Mouse (Mus musculus) hindbrain, embryonic 16.5 days (tissue): ENCODE measurements at regions not wholly inside any gene's neighbourhood (a gene's known extent, or its start where the extent isn't known, plus 50 kb on each side); places are given as distances from the start of the nearest gene placed in this dataset.

Experiments used
- ATAC-seq: fragments of 200-750 bp; cut with Nextera tagmentation; 2 replicates; pipeline ENCODE4 v1.8.0; 2017; ENCODE audit warnings: moderate TSS enrichment, moderate library complexity
- H3K27ac ChIP-seq: fragments of 300-500 bp; sonication (generic); 2 replicates; pipeline ENCODE4 v1.5.1; 2014; ENCODE audit warnings: low read depth, mild to moderate bottlenecking, control low read depth, low read length, moderate library complexity
- H3K27me3 ChIP-seq: fragments of 300-500 bp; sonication (generic); replicated peaks from 2 replicates; pipeline ENCODE4 v1.6.1; 2014; ENCODE audit warnings: low read length; ENCODE audit not compliant: control insufficient read depth, insufficient read depth
- H3K36me3 ChIP-seq: fragments of 300-500 bp; sonication (generic); 2 replicates; pipeline ENCODE4 v1.6.1; 2014; ENCODE audit warnings: mild to moderate bottlenecking, low read length, moderate library complexity, mixed read lengths; ENCODE audit not compliant: control insufficient read depth, insufficient read depth
- H3K4me1 ChIP-seq: fragments of 300-500 bp; sonication (generic); 2 replicates; pipeline ENCODE4 v1.6.1; 2014; ENCODE audit warnings: low read depth, low read length; ENCODE audit not compliant: control insufficient read depth, insufficient read depth
- H3K4me2 ChIP-seq: fragments of 300-500 bp; sonication (generic); 2 replicates; pipeline ENCODE4 v1.6.1; 2014; ENCODE audit warnings: mild to moderate bottlenecking, low read length, control low read depth, moderate library complexity
- H3K4me3 ChIP-seq: fragments of 300-500 bp; sonication (generic); 2 replicates; pipeline ENCODE4 v1.5.1; 2014; ENCODE audit warnings: mild to moderate bottlenecking, low read length, control low read depth, moderate library complexity
- H3K9ac ChIP-seq: fragments of 300-500 bp; sonication (generic); 2 replicates; pipeline ENCODE4 v1.6.1; 2014; ENCODE audit warnings: low read depth, mild to moderate bottlenecking, control low read depth, low read length, moderate library complexity
- H3K9me3 ChIP-seq: fragments of 300-500 bp; sonication (generic); 2 replicates; pipeline ENCODE4 v1.6.1; 2014; ENCODE audit warnings: mild to moderate bottlenecking, low read length, moderate library complexity; ENCODE audit not compliant: control insufficient read depth
- WGBS: fragments of 180-500 bp; shearing (Covaris S2); extraction: QIAGEN DNeasy Blood & Tissue Kit; methylation state at CpG from one replicate; pipeline ENCODE4 v1.1.7; 2014; 5-methylcytosine and 5-hydroxymethylcytosine counted together

DNA sequence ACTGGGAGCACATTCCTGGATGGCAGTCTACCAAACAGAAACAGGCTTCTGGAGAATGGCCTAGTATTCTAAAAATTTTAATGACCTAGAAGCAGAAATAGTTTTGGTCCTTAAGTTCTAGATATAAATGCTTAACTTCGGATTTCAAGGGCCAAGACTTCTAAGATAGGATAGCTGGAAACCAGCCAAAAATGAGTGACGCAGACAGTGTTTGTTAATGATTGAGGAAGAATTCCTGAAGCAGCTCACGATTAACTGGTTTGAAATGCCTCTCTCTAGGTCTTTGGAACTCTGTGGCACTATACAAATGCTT lies 213.9 kb upstream of the Gm5148 start:
- Histone ChIP-seq H3K9ac (no peak overlapping the region), H3K4me3 (no peak overlapping the region), H3K4me2 (no peak overlapping the region), H3K4me1 (no peaks in the 10 kb centered on the region), H3K36me3 (no peaks in the 10 kb centered on the region), H3K27me3 (no peaks in the 10 kb centered on the region), H3K27ac (no peak overlapping the region), H3K9me3 (no peaks in the 10 kb centered on the region)
- ATAC-seq: no peak
- WGBS: 34% methylated on average over 3 of the region's 3 CpGs

- ATAC-seq: no peak
- H3K9ac ChIP-seq: no peak overlapping the region
- no peaks in the 10 kb centered on the region for H3K36me3 ChIP-seq
- no peak overlapping the region for H3K27ac ChIP-seq
- WGBS: 50% methylated on average over 11 of the region's 11 CpGs
- no peak overlapping the region for H3K4me2 ChIP-seq
- H3K27me3 ChIP-seq: no peaks in the 10 kb centered on the region
- no peak overlapping the region for H3K4me3 ChIP-seq
- H3K4me1 ChIP-seq: no peaks in the 10 kb centered on the region
- no peaks in the 10 kb centered on the region for H3K9me3 ChIP-seq
Measured at GRCm38 (mm10) chr3:37937381-37938283, 213.3 kb upstream of the Gm5148 start.

GRCm38 (mm10) chr3:37936251-37936931 lies 212.1 kb upstream of the Gm5148 start:
- Histone ChIP-seq H3K27me3 (no peaks in the 10 kb centered on the region), H3K9ac (no peak overlapping the region), H3K36me3 (no peaks in the 10 kb centered on the region), H3K4me1 (no peaks in the 10 kb centered on the region), H3K4me3 (no peak overlapping the region), H3K9me3 (no peaks in the 10 kb centered on the region), H3K4me2 (no peak overlapping the region), H3K27ac (no peak overlapping the region)
- WGBS: 73% methylated on average over 12 of the region's 12 CpGs
- ATAC-seq: no peak

DNA sequence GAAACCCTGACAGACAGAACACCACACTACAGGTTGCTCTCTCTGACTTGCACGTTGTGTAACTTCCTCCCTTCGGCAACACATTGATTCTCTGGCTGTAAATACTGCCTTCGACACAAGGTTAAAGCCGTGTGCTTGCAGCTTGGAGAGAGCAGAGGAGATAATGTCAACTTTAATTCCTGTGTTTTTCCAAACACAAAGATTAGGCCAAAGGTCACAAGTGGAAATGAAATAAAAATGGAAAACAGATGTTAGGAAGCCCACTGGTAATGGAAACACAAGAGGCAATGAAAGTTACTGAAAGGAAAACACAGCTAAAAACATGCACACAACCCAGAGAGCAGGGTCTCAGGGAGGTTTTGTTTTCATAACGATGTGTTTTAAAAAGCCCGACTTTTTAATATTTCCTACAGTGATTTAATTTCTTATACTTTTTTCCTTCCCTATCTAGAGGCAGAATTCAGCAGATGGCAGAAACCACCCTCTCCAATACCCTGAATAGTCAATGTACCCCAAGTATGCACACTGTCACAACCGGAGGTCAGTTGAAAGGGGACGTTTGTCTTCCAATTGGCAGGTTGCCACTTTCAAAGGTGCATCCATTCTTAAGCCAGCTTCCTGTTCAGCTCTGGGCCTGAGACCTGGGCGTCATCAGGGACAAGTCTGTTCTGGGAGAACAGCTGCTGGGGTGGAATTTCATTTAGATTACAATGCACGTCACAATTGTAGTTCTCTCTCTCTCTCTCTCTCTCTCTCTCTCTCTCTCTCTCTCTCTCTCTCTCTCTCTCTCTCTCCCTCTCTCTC lies 210.8 kb upstream of the Gm5148 start:
- Histone ChIP-seq H3K4me3 (no peak overlapping the region), H3K27ac (no peak overlapping the region), H3K27me3 (no peaks in the 10 kb centered on the region), H3K4me1 (no peaks in the 10 kb centered on the region), H3K36me3 (no peaks in the 10 kb centered on the region), H3K9ac (no peak overlapping the region), H3K9me3 (no peaks in the 10 kb centered on the region), H3K4me2 (no peak overlapping the region)
- 51% methylated on average over 10 of the region's 10 CpGs for WGBS
- 0 out of 2 replicates have a peak, but pooled peaks have one; percentile 48 for ATAC-seq

GRCm38 (mm10) chr3:37934236-37934635 lies 209.9 kb upstream of the Gm5148 start:
- WGBS: 88% methylated on average over 2 of the region's 2 CpGs
- H3K27me3 ChIP-seq: no peaks in the 10 kb centered on the region
- H3K27ac ChIP-seq: no peak overlapping the region
- H3K4me1 ChIP-seq: no peaks in the 10 kb centered on the region
- no peak for ATAC-seq
- no peak overlapping the region for H3K4me3 ChIP-seq
- H3K36me3 ChIP-seq: no peaks in the 10 kb centered on the region
- no peaks in the 10 kb centered on the region for H3K9me3 ChIP-seq
- no peak overlapping the region for H3K9ac ChIP-seq
- H3K4me2 ChIP-seq: no peak overlapping the region

DNA sequence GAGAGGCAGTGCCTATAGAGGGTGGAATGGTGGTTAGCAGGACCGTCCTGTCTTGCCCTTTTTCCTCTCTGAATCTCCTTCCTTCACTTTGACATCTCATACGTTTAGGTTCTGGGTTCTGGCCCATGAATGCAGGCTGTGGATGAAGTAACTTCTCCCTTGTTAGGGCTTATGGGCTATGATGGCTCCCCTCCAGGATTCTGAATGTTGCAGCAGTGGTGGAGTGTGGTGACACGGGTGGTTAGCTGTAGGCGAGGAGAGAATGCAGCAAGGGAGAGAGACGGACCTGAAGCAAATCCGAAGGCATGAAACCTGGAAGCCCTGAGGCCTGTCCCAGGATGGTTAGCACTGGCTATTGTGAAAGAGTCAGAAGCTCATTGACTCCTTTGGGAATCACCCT lies 204.4 kb upstream of the Gm5148 start:
- Histone ChIP-seq H3K27ac (no peak overlapping the region), H3K36me3 (no peaks in the 10 kb centered on the region), H3K4me3 (no peak overlapping the region), H3K9me3 (no peaks in the 10 kb centered on the region), H3K4me2 (no peak overlapping the region), H3K4me1 (no peaks in the 10 kb centered on the region), H3K27me3 (no peaks in the 10 kb centered on the region), H3K9ac (no peak overlapping the region)
- 84% methylated on average over 6 of the region's 6 CpGs for WGBS
- no peak for ATAC-seq

DNA sequence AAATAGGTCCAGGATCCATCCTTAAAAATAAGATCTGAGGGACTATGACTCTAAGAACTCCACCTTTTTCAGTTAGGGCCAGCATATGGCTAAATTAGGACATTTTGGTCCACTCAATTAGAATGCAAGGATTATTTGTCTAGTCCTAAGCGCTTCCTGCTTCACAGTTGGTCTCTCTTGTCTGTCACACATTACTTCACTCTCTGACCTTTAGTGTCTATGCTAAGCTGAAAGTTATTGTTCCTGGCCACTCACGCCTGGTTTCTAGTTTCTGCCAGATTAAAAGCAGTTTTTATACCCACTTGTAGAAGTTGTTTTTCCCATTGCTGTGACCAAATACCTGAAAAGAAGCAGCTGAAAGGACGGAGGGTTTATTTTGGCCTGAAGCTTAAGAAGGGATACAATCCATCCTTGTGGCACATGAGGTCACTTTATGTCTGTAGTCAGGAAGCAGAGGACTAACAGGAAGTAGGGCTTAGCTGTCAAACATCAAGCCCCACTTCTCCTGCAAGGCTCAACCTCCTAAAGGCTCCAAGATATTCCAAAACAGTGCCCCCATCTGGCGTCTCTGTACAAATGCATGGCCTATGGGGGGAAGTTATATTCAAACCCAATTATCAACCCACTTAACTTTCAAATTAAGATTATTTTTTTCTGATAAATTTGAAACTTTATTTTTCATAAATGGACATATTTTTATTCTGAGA lies 195.3 kb upstream of the Gm5148 start:
- no peaks in the 10 kb centered on the region for H3K27me3 ChIP-seq
- ATAC-seq: no peak
- no peaks in the 10 kb centered on the region for H3K36me3 ChIP-seq
- WGBS: 59% methylated on average over 4 of the region's 4 CpGs
- no peak overlapping the region for H3K27ac ChIP-seq
- H3K4me1 ChIP-seq: no peaks in the 10 kb centered on the region
- H3K4me3 ChIP-seq: no peak overlapping the region
- no peak overlapping the region for H3K4me2 ChIP-seq
- H3K9ac ChIP-seq: no peak overlapping the region
- H3K9me3 ChIP-seq: no peaks in the 10 kb centered on the region

DNA sequence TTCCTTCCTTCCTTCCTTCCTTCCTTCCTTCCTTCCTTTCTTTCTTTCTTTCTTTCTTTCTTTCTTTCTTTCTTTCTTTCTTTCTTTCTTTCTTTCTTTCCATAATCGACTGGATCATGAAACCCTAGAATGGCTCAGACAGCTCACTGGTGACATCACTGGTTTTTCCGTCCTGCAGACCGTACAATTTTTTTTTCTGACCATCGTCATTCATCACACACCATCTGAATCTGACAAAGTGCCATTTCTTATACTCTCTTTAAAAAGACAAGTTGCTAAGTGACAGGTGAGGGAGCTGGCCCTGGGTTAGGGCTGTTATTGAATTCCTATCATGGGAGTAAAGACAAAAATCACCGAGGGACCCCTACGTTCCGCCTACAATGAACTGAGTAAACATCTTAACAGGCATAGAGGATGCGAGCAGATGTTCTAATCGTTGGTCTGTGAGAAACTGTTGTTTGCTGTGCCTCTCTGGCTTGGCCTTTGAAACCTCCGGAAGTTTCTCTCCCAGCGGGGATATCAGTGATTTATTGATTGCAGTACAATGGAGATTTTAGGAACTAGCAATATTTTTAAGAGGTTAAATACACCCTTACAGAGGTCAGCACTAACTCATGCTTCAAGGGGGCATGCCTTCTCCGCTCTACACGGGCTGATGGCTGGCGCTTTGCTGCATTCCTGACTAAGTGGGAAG lies 192.6 kb upstream of the Gm5148 start:
- H3K27me3 ChIP-seq: no peaks in the 10 kb centered on the region
- no peaks in the 10 kb centered on the region for H3K4me1 ChIP-seq
- H3K4me2 ChIP-seq: no peak overlapping the region
- no peaks in the 10 kb centered on the region for H3K36me3 ChIP-seq
- ATAC-seq: no peak
- H3K4me3 ChIP-seq: no peak overlapping the region
- WGBS: 13% methylated on average over 14 of the region's 14 CpGs
- H3K27ac ChIP-seq: no peak overlapping the region
- H3K9ac ChIP-seq: no peak overlapping the region
- H3K9me3 ChIP-seq: no peaks in the 10 kb centered on the region
